Mouse (Mus musculus): Measurements from ENCODE around the gene Ints3.

- TF ChIP-seq POLR2A (IDR thresholded peaks at IDR 0.05; ENCODE audit: extremely low read depth, insufficient read depth, low read length) = no peak
- no peak for TF ChIP-seq CTCF (IDR thresholded peaks at IDR 0.05; ENCODE audit: low read depth, low read length)
Measured at GRCm38 (mm10) chr3:90400993-90401392, 32.4 kb downstream of the Ints3 start.

All from liver, adult 2 months (tissue).